Mouse (Mus musculus) limb, embryonic 15.5 days (tissue): ENCODE measurements at regions not wholly inside any gene's neighbourhood (a gene's known extent, or its start where the extent isn't known, plus 50 kb on each side); places are given as distances from the start of the nearest gene placed in this dataset.

Experiments
- ATAC-seq: fragments of 200-750 bp; cut with Nextera tagmentation; 2 replicates; pipeline ENCODE4 v1.8.0; 2017; ENCODE audit warnings: low read depth, moderate TSS enrichment; ENCODE audit not compliant: insufficient number of reproducible peaks, low FRiP score, low TSS enrichment
- H3K27ac ChIP-seq: fragments of 300-500 bp; sonication (generic); 2 replicates; pipeline ENCODE4 v1.5.1; 2015; ENCODE audit warnings: moderate library complexity, mild to moderate bottlenecking, inconsistent platforms
- H3K27me3 ChIP-seq: fragments of 300-500 bp; sonication (generic); 2 replicates; pipeline ENCODE4 v1.6.1; 2015; ENCODE audit warnings: inconsistent platforms
- H3K36me3 ChIP-seq: fragments of 300-500 bp; sonication (generic); 2 replicates; pipeline ENCODE4 v1.6.1; 2015; ENCODE audit warnings: inconsistent platforms
- H3K4me1 ChIP-seq: fragments of 300-500 bp; sonication (generic); 2 replicates; pipeline ENCODE4 v1.6.1; 2015; ENCODE audit warnings: inconsistent platforms
- H3K4me2 ChIP-seq: fragments of 300-500 bp; sonication (generic); 2 replicates; pipeline ENCODE4 v1.6.1; 2015; ENCODE audit warnings: mild to moderate bottlenecking, inconsistent platforms
- H3K4me3 ChIP-seq: fragments of 300-500 bp; sonication (generic); 2 replicates; pipeline ENCODE4 v1.5.1; 2015; ENCODE audit warnings: mild to moderate bottlenecking, inconsistent platforms
- H3K9ac ChIP-seq: fragments of 300-500 bp; sonication (generic); 2 replicates; pipeline ENCODE4 v1.6.1; 2015; ENCODE audit warnings: inconsistent platforms
- H3K9me3 ChIP-seq: fragments of 300-500 bp; sonication (generic); 2 replicates; pipeline ENCODE4 v1.6.1; 2016; ENCODE audit warnings: inconsistent platforms
- WGBS: fragments of 180-500 bp; shearing (Covaris S2); methylation state at CpG from one replicate; pipeline ENCODE4 v1.1.7; 2015; 5-methylcytosine and 5-hydroxymethylcytosine counted together

GRCm38 (mm10) chr10:66918713-66919112, 177.2 kb upstream of the Jmjd1c start:
- H3K4me2 ChIP-seq = no peak overlapping the region
- no peak for ATAC-seq
- 78% methylated on average over 2 of the region's 2 CpGs for WGBS
- no peaks in the 10 kb centered on the region for H3K27me3 ChIP-seq
- no peak overlapping the region for H3K27ac ChIP-seq
- H3K36me3 ChIP-seq = no peaks in the 10 kb centered on the region
- H3K4me1 ChIP-seq = peaks cover 49% of the 10 kb centered on the region
- no peaks in the 10 kb centered on the region for H3K9me3 ChIP-seq
- no peak overlapping the region for H3K4me3 ChIP-seq
- H3K9ac ChIP-seq = no peak overlapping the region

- Histone ChIP-seq H3K27me3 (no peaks in the 10 kb centered on the region), H3K9me3 (no peaks in the 10 kb centered on the region), H3K9ac (no peak overlapping the region), H3K4me2 (peak overlapping the region; percentile 43), H3K4me3 (peak overlapping the region; percentile 24), H3K27ac (peak overlapping the region; percentile 89), H3K4me1 (peaks cover 40% of the 10 kb centered on the region), H3K36me3 (no peaks in the 10 kb centered on the region)
- peak; percentile 55 for ATAC-seq
- WGBS = 3% methylated on average over 14 of the region's 14 CpGs
Measured at GRCm38 (mm10) chr10:66919953-66920760, 175.8 kb upstream of the Jmjd1c start.

GRCm38 (mm10) chr10:66920761-66921684, 174.9 kb upstream of the Jmjd1c start:
- Histone ChIP-seq H3K27ac (peak overlapping the region; percentile 89), H3K36me3 (no peaks in the 10 kb centered on the region), H3K9me3 (no peaks in the 10 kb centered on the region), H3K4me3 (peak overlapping the region; percentile 24), H3K27me3 (no peaks in the 10 kb centered on the region), H3K4me1 (peaks cover 40% of the 10 kb centered on the region), H3K9ac (no peak overlapping the region), H3K4me2 (peak overlapping the region; percentile 43)
- WGBS = 2% methylated on average over 27 of the region's 27 CpGs
- peak; percentile 88 for ATAC-seq

- Histone ChIP-seq H3K27me3 (no peaks in the 10 kb centered on the region), H3K9ac (no peak overlapping the region), H3K4me3 (no peak overlapping the region), H3K4me1 (peaks cover 40% of the 10 kb centered on the region), H3K4me2 (peak overlapping the region; percentile 43), H3K36me3 (no peaks in the 10 kb centered on the region), H3K27ac (peak overlapping the region; percentile 89), H3K9me3 (no peaks in the 10 kb centered on the region)
- no peak for ATAC-seq
- WGBS = 21% methylated on average over 6 of the region's 6 CpGs
Measured at GRCm38 (mm10) chr10:66921776-66922175, 174.1 kb upstream of the Jmjd1c start.

- Histone ChIP-seq H3K4me1 (peaks cover 40% of the 10 kb centered on the region), H3K36me3 (no peaks in the 10 kb centered on the region), H3K9me3 (no peaks in the 10 kb centered on the region), H3K27ac (peak overlapping the region; percentile 89), H3K4me2 (0 out of 2 replicates have a peak overlapping the region, but pooled peaks have one; percentile 43), H3K4me3 (no peak overlapping the region), H3K27me3 (no peaks in the 10 kb centered on the region), H3K9ac (no peak overlapping the region)
- no peak for ATAC-seq
- 66% methylated on average over 6 of the region's 6 CpGs for WGBS
Measured at GRCm38 (mm10) chr10:66922314-66922713, 173.6 kb upstream of the Jmjd1c start.

GRCm38 (mm10) chr10:66923947-66924346, 172.0 kb upstream of the Jmjd1c start:
- Histone ChIP-seq H3K36me3 (no peaks in the 10 kb centered on the region), H3K27me3 (no peaks in the 10 kb centered on the region), H3K4me3 (no peak overlapping the region), H3K9me3 (no peaks in the 10 kb centered on the region), H3K9ac (no peak overlapping the region), H3K4me2 (no peak overlapping the region), H3K27ac (no peak overlapping the region), H3K4me1 (peaks cover 38% of the 10 kb centered on the region)
- no peak for ATAC-seq
- 84% methylated on average over 7 of the region's 7 CpGs for WGBS

GRCm38 (mm10) chr10:66924418-66924817, 171.5 kb upstream of the Jmjd1c start:
- H3K4me3 ChIP-seq = no peak overlapping the region
- no peaks in the 10 kb centered on the region for H3K36me3 ChIP-seq
- no peak for ATAC-seq
- H3K27me3 ChIP-seq = no peaks in the 10 kb centered on the region
- no peak overlapping the region for H3K27ac ChIP-seq
- no peak overlapping the region for H3K9ac ChIP-seq
- H3K9me3 ChIP-seq = no peaks in the 10 kb centered on the region
- whole genome bisulfite sequencing = 87% methylated on average over 16 of the region's 16 CpGs
- H3K4me1 ChIP-seq = peaks cover 34% of the 10 kb centered on the region
- no peak overlapping the region for H3K4me2 ChIP-seq

GRCm38 (mm10) chr10:66925553-66926127, 170.3 kb upstream of the Jmjd1c start:
- H3K27ac ChIP-seq = no peak overlapping the region

GRCm38 (mm10) chr10:66927651-66928050, 168.3 kb upstream of the Jmjd1c start:
- Histone ChIP-seq H3K4me3 (no peak overlapping the region), H3K27me3 (no peaks in the 10 kb centered on the region), H3K27ac (no peak overlapping the region), H3K4me1 (0 out of 2 replicates have a peak, but pooled peaks cover 3% of the 10 kb centered on the region), H3K9ac (no peak overlapping the region), H3K9me3 (no peaks in the 10 kb centered on the region), H3K36me3 (no peaks in the 10 kb centered on the region), H3K4me2 (no peak overlapping the region)
- 89% methylated on average over 2 of the region's 2 CpGs for WGBS
- ATAC-seq = no peak

More at GRCm38 (mm10) chr10:66925553-66926127, 170.3 kb upstream of the Jmjd1c start:
- Histone ChIP-seq H3K4me1 (peaks cover 22% of the 10 kb centered on the region), H3K4me3 (no peak overlapping the region), H3K9ac (no peak overlapping the region), H3K9me3 (no peaks in the 10 kb centered on the region), H3K27me3 (no peaks in the 10 kb centered on the region), H3K4me2 (no peak overlapping the region), H3K36me3 (no peaks in the 10 kb centered on the region)
- 39% methylated on average over 6 of the region's 6 CpGs for WGBS
- no peak for ATAC-seq

- H3K36me3 ChIP-seq = no peaks in the 10 kb centered on the region
- 0 out of 2 replicates have a peak, but pooled peaks cover 3% of the 10 kb centered on the region for H3K4me1 ChIP-seq
- ATAC-seq = no peak
- no peak overlapping the region for H3K4me2 ChIP-seq
- no peaks in the 10 kb centered on the region for H3K9me3 ChIP-seq
- no peak overlapping the region for H3K9ac ChIP-seq
- H3K27ac ChIP-seq = no peak overlapping the region
- WGBS = 50% methylated on average over 6 of the region's 6 CpGs
- H3K4me3 ChIP-seq = no peak overlapping the region
- no peaks in the 10 kb centered on the region for H3K27me3 ChIP-seq
Measured at GRCm38 (mm10) chr10:66928211-66928990, 167.5 kb upstream of the Jmjd1c start.

- no peak for ATAC-seq
- WGBS = 66% methylated on average over 10 of the region's 10 CpGs
- Histone ChIP-seq H3K9ac (no peak overlapping the region), H3K27me3 (no peaks in the 10 kb centered on the region), H3K4me1 (0 out of 2 replicates have a peak, but pooled peaks cover 5% of the 10 kb centered on the region), H3K4me2 (no peak overlapping the region), H3K27ac (no peak overlapping the region), H3K36me3 (no peaks in the 10 kb centered on the region), H3K9me3 (no peaks in the 10 kb centered on the region), H3K4me3 (no peak overlapping the region)
Measured at GRCm38 (mm10) chr10:66930563-66930962, 165.4 kb upstream of the Jmjd1c start.
